Mouse (Mus musculus) testis, postnatal 10 days (tissue): ENCODE results near the gene Rnf149.
"Not testable (repeated sequence)": the region's sequence is repeated elsewhere in the genome, so short reads cannot be mapped to it uniquely, and the experiment has no call there.

Source experiments
- DNase-seq: peaks from one replicate; pipeline ENCODE4 v3.0.0; 2021; ENCODE audit warnings: low spot score

The Rnf149 gene

DNA sequence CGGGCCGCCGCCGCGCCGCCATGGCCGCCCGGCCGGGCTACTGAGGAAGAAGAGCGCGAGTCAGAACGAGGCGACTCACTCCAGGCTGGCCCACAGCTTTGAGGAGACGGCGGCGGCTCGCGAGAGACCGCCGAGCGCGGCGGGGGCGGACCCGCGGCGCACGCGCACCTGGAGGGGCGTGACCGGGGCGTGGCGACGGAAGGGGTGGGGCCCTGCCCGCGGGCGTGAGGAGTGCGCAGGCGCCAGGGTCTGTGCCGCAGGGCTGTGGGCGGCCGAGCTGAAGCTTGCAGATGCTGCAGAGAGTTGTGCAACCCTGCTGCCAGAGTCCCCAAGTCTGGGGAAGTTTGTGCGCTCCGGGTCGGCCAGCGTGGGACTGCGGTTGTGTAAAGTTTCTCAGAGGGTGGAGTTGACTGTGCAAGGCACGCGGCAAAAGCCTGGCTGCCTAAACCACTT lies at the start of gene Rnf149:
Gene Rnf149, minus strand, starts transcription at position 153 of the 453 bp plus-strand sequence.
- peak; percentile 99 for DNase-seq

DNA sequence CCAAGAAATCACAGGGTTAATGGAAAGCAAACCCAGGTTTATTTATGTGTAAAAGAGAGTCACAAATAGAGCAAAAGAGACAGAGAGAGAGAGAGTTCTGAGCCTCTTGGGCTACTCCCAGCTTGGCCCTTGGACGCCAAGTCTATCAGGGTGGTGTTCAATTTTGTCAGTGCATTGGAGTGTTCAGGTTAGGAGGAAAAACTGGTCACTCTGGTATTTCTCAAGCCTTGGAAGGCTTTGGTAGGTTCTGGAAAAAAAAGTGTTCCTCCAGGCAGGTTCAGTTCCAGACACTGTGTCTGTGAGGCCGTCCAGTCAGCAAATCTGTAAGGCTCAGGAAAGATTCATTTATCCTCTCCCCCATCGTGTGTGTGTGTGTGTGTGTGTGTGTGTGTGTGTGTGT lies 48.3 kb upstream of the Rnf149 start:
- DNase-seq: no peak

DNA sequence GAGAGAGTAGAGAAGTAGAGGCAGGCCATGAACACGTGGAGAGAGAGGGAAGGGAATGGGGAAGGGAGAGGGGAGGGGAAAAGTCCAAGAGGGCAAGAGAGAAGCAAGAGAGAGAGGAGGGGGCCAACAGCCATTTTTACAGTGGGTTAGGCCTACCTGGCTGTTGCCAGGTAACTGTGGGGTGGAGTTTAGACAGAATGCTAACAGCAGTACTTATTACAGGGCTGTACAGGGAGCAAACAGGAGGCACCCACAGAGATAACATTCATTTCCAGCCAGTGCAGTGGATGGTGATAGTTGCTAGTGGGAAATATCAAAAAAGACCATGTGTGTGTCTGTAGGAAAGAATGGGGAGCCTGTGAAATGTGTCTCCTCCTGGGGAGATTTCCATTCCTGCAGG lies 46.5 kb upstream of the Rnf149 start:
- DNase-seq: no peak

DNA sequence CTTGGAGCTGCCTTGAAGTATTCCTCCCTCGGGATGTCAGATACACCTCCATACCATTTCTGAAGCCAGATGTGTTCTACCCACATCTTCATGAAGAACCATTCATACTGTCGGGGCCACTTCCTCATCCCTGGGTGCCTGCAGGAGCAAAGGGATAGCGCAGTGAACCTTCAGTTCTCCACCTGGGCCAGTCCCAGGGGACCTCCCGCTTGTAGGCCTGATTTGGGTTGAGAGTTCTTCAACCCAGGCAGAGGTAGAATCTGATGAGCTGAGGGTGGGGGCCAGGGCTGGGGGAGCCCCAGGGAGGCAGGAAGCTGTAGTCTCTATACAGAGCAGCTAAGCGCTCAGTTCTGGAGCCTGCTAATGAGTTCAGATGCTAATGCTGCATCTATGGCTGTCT lies 45.9 kb upstream of the Rnf149 start:
- no peak for DNase-seq

DNA sequence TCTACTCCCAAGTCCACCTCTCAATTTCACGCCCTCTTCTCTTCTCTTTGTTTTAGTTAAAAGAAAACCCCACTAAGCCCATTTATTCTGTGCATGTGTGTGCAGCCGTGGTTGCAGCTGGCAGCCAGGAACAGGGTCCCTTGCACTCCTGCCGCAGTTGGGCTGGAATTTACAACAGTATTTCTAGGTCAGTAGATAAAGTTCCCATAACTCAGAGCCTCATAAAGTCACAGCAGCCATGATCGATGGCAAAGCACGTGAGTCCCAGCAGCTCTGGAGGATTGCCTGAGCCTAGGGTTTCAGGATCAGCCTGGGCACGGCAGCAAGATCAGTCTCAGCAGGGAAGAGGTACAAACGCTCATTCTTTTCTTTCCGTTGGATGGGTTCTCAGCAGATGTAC lies 41.3 kb upstream of the Rnf149 start:
- DNase-seq: no peak

DNA sequence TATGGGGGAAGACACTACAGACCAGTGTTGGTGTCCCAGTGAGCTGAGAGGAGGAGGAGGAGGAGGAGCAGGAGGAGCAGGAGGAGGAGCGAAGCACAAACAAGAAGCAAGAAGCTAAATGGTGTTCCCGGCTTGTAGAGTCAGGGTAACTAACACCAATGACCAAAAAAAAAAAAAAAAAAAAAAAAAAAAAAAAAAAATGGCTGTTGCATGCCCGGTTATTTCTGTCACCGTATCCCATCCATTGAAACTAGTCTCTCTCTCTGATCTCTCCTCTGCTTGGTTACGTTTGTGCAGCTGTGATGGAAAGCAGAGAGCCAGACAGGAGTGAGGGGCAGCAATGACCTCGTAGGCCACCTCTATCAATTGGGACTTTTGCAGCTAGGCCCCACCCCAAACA lies 38.3 kb upstream of the Rnf149 start:
- no peak for DNase-seq

DNA sequence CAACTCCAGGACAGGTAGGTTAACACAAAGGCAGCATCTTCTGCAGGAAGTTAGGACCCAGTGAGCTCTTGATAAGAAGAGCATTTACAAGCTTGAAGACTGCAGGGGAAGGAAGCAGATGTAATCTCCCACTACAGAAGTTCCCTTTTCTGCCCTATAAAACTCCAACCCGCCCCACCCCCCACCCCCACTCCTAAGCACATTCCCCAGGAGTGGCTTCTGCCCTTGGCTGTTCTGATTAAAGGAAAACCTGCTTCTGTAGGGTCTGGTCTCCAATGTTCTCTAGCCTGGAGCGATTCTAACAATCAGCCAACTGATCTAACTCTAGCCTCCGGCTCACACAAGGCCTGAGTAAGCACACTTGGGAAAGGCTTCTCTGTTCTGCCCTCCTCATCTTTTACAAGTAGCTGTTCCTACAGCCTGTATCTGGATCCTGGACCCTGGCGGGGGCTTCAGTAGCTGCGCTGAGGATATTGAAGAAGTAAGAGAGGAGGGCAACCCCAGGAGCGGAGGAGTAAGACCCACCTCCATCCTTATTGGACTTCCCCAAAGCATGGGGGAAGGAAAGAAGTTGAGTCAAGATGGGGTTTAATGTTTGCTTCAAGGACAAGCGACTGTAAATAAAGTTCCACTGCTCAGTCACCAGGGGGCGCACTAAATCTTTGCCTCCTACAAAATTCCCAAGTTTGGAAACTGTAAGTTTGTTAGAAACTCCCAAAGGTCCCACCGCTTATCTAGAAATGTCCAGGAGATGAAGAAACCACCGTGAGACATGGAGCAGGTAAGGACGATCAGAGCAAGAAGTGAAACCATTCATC lies 37.5 kb upstream of the Rnf149 start:
- DNase-seq: peak; percentile 83

DNA sequence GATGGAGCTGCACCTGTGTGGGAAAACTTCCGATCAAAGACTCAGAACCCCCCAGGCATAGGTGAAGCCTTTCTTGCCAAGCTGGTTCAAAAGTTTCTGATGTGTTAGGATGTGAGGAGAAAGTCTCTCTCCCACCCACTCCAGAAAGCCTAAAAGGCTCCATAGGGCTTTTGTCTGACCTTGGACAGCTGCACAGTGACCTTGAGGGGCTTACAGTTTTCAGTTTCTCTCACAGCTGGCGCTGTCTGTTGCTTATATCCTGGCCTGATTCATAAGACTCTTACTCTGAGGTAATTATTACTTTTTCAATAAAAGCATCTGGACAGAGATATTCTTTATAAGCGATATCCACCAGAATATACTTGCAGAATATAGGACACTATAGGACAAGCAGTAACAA lies 35.9 kb upstream of the Rnf149 start:
- DNase-seq: no peak

DNA sequence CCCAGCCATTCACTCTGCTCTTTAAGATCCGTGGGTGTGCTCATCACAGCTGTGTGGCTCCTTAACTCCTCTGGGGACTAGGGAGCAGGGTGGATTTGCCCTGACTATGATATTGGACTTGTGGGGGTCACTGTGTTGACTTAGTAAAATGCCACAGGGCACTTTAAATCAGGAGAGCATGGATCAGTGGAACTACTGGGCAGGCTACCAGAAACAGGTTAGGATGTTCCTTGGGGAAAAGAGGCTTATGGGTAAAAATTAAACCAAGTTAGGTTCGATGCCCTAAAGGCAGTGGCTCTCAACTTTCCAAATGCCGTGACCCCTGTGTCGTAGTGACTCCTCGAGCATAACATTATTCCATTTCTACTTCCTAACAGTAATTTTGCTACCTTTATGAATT lies 35.3 kb upstream of the Rnf149 start:
- DNase-seq: no peak

DNA sequence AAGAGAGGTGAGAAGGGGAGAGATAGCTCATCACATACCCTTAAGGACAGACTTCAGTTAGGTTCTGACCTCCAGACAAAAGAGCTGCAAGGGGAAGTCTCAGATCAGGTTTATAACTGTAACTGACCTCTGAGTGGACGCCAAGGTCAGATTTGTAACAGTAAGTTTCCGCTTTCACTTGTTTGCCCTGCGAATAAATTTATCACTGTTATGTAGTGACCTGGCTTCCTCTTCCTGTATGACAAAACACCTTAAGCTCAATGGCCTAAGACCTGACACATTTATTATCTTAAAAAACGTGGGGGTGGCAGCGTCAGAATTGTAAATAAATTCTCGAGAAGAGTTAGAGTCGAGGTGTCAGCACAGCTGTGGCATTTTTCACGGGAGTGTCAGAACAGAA lies 31.3 kb upstream of the Rnf149 start:
- DNase-seq: no peak

DNA sequence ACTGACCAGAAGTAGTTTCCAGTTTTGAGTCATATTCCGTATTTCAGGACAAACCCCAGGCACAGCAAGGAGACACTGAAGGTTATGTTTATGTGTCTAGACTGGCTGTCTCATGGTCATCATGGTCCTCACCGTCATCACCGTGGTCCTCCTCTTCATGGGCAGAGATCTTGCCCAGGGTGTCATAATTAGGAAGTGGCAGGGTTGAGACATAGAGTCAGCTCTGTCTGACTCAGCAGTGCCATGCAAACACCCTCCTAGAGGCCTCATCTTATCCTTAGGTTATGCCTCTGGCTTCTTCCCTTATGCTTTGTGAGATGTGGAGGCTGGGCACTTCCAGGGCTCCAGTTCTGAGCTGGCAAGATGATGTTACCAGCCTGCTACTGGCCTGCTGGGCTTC lies 25.3 kb upstream of the Rnf149 start:
- DNase-seq: no peak

DNA sequence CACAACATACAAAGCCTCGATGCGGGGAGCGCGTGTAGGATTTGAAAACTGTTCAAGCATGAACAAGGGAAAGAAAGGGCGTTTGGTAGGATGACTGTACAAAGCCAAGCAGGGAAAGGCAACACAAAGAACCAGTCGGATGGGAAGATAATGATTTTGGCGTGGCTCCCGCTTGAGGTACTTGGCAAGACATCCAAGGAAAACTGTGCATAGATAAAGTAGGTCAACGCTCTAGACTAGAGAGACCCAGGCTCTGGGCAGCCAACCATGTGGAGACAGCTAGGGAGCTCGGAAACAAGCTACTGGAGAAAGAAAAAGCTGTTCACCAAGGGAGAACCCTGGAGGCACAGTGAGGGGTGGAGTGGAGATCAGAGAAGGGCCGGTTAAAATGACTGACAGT lies 21.5 kb upstream of the Rnf149 start:
- DNase-seq: peak; percentile 50

DNA sequence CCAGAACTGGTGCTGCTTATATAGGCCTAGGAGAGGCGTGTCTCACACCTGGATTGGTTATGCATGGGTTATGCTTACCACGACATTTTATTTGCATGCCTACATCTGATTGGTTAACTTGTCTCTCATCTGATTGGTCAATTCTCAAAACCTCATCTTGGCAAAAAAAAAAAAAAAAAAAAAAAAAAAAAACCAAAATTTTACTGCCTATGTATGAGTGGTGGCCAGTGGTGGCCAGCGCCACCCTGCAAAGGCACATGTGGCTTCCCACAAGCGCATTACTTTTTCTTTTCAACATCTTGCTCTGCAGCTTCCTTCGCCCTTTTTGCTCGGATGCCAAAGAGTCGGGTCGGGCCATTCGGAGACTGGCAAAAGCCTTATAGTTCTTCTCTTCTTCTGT lies 19.9 kb upstream of the Rnf149 start:
- DNase-seq: not testable (repeated sequence)

DNA sequence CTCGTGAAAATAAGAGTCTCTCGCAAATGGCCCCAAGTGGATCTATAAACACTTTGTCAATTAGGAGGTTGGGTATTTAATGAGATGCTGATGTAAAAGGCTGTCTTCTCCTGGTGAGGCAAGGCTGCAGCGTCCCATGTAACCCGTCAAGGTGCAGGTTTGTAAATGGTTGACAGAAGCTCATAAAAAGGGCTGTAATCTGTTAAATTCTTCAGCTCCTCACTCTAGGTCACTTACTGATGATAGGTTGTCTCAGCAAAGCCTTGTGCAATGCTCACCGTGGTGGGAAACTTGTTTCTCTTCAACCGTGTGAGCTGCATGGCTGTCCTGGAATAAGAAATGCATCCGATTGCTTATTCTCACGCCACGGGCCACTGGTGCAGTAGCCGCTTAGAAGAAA lies 16.6 kb upstream of the Rnf149 start:
- no peak for DNase-seq

DNA sequence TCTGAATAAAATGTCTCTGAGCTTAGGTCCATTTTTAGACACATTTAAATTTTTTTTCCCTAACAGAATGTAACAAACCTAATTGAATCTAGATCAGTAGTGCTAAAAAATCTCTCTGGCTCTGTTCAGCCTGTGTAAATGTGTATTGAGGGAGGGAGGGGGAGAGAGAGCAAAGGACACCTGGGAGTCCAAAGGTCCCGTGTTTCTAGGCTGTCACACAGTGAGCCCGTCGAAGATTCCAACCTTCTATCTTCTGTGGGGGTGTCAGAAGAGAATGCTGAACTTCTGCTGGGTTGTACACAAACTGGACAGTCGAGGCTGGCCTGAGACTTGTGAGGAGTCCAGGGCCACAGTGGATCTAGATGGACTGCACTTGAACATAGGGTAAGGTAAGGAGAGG lies 14.9 kb upstream of the Rnf149 start:
- no peak for DNase-seq

DNA sequence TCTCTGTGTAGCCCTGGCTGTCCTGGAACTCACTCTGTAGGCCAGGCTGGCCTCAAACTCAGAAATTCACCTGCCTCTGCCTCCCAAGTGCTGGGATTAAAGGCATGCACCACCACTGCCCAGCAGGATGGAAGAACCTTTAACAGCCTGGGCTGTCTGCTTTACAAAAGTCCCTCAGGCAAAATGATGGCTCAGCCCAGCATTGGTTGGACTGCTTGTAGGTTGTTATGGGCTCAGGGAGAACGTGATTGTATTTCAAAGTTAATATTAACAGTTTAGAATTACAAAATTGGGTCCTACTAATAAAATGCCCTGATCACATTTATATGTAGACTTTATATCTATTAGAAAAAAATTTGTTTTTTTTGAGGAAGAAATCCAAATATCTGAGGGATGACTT lies 14.4 kb upstream of the Rnf149 start:
- DNase-seq: not testable (repeated sequence)

DNA sequence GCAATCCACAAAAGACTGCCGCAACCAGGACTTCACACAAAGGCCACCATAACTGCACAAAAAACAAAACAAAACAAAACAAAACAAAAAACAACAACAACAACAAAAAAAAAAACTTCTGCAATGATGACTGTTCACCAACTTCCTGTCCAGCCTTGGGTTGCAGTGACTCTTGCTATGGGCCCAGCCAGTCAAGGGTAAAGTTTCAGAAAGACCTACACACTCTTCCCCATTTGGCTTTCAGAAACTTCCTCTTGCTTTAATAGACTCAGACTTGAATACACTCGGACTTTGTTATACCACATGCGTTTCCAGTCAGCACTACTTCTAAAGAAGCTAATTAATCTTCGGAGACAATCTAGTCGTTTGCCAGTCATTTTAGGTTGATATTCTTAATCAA lies 13.0 kb upstream of the Rnf149 start:
- DNase-seq: no peak

DNA sequence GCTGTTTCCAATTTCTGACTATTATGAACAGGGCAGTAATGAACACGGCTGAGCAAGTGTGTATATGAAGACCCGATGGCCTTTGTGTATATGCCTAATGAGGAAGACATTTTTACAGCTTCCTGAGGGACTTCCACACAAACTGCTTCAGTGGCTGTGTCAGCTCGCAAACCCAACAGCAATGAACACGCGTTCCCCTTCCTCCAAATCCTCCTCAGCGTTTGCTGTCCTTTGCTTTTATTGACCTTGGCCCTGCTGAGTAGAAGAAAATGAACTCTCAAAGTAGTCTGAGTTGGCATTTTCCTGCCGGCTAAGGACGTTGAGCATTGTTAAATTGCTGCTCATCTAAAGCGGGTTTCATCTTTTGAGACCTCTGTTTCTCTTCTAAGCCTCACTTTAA lies 8.2 kb upstream of the Rnf149 start:
- DNase-seq: no peak

DNA sequence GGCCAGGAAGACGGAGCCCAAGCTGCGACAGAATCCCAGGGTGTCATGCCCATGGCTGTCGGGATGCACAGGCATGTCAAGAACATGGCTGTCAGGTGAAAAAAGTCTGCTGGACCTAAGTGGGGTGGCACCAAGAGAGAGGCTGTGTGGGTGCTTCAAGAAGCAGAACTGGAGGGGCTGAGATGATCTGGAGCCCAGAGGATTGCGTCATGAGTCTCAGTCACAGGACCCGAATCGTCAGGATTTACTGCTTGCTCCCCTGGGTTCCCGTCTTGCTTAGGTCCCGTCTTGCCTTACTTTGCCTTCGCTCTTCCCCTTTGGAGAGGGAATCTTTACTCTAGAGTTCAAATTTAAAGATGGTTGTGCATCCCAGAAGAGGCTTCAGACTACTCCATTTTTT lies 6.0 kb upstream of the Rnf149 start:
- DNase-seq: no peak

DNA sequence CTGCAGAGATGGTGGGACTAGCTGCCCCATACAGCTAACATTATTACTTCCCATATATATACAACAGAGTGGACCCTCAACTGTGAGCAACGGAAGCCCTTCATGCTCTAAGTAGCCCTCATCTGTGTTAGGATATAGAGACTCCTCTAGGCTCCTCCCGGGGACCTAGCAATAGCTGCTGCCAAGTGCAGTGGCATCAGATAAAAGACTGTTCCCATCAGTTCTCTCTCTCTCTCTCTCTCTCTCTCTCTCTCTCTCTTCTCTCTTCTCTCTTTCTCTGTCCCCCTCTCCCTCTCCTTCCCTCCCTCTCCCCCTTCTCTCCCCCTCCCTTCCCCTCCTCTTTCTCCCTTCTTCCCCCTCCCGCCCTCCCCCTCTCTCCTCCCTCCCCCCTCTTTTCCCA lies 4.0 kb upstream of the Rnf149 start:
- DNase-seq: no peak

DNA sequence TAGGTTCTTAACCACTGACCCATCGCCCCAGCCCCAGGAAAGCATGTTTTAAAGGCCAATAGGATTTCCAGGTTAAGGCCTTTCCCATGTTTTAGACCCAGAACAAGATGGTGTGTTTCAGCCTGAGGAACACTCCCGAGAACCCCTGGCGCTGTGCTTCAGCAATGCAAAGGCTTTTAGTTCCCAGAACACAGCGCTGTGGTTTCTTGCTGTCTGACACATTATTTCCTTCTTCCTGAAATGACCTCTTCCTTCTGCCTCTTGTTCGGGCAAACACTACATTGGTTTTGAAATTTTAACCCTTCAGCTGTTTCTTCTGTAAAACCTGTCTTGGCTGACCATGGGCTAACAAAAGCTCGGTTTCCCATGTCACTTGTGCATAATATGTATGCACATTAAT lies 1.9 kb upstream of the Rnf149 start:
- no peak for DNase-seq

DNA sequence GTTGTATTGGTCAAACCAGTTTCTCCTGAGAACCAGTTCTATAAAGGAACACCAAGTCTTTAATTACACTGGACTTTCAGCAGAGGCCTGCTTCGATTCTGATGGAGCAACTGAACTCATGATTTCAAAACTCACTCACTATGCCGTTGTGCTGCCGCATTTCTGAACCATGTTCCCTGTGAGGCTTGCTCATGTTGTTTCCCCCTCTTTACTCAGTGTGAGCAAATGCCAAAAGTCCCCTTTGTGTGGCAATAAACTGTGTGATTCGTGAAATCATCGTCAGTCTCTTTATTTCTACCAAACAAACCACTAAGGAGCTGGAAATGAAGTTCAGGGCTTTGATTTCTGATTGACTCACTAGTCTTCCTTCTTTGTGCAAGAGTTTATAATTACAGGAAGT lies 1.2 kb upstream of the Rnf149 start:
- no peak for DNase-seq

DNA sequence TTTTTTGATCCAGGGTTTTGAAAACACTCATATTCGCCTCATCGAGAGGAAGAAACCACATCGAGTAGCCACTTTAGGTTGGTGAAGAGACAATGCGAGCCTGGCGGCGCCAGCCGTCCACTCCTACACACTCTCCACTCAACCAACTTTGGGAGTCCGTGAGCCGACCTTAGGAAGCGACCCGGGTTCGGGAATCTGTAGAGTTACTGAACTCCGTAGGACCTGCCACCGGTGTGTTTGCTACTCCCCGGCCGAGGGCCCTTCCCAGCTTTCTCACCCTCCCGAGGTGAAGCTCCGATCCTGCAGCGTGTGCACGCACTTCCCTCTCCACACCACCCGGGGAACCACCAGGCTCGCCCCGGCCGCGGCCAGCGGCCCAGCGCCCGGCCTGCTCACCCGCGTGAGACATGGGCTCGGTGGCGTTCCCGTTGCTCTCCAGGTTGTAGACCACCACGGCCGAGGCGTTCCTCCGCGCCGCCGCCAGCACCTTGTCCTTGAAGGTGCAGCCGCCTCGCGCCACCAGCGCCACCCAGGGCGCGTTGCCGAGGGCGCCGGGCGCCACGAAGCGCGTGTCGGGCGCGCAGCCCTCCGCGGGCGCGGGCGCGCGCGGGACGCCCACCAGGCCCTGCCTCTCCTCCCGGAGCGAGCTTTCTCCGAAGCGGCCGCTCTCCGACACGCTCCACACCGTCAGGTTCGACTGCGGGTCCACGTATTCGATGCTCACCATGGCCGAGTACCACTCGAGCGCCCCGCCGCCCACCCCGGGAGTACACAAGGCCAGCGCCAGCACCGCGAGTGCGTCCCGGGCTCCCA lies 568 bp downstream of the Rnf149 start:
- peak; percentile 74 for DNase-seq
